Mouse (Mus musculus): Measurements from ENCODE around the gene Adamtsl3.

The Adamtsl3 gene

GRCm38 (mm10) chr7:82360186-82360585, 24.7 kb downstream of the Adamtsl3 start:
- DNase-seq (ENCODE audit: extremely low read depth, low read depth, low spot score) = no peak

- no peak for DNase-seq (ENCODE audit: extremely low read depth, low read depth, low spot score)
Measured at GRCm38 (mm10) chr7:82361127-82361526, 25.6 kb downstream of the Adamtsl3 start.

GRCm38 (mm10) chr7:82364567-82364966, 29.1 kb downstream of the Adamtsl3 start:
- no peak for DNase-seq (ENCODE audit: extremely low read depth, low read depth, low spot score)

- DNase-seq (ENCODE audit: extremely low read depth, low read depth, low spot score) = no peak
Measured at GRCm38 (mm10) chr7:82366056-82366455, 30.6 kb downstream of the Adamtsl3 start.

- no peak for DNase-seq (ENCODE audit: extremely low read depth, low read depth, low spot score)
Measured at GRCm38 (mm10) chr7:82366471-82366870, 31.0 kb downstream of the Adamtsl3 start.

- no peak for DNase-seq (ENCODE audit: extremely low read depth, low read depth, low spot score)
Measured at GRCm38 (mm10) chr7:82368047-82368446, 32.6 kb downstream of the Adamtsl3 start.

- DNase-seq (ENCODE audit: extremely low read depth, low read depth, low spot score) = no peak
Measured at GRCm38 (mm10) chr7:82370132-82370531, 34.6 kb downstream of the Adamtsl3 start.

GRCm38 (mm10) chr7:82371411-82371810, 35.9 kb downstream of the Adamtsl3 start:
- DNase-seq (ENCODE audit: extremely low read depth, low read depth, low spot score) = no peak

- no peak for DNase-seq (ENCODE audit: extremely low read depth, low read depth, low spot score)
Measured at GRCm38 (mm10) chr7:82378311-82378710, 42.8 kb downstream of the Adamtsl3 start.

- no peak for DNase-seq (ENCODE audit: extremely low read depth, low read depth, low spot score)
Measured at GRCm38 (mm10) chr7:82379765-82380164, 44.3 kb downstream of the Adamtsl3 start.

- DNase-seq (ENCODE audit: extremely low read depth, low read depth, low spot score) = no peak
Measured at GRCm38 (mm10) chr7:82382843-82383535, 47.5 kb downstream of the Adamtsl3 start.

GRCm38 (mm10) chr7:82383536-82383848, 48.0 kb downstream of the Adamtsl3 start:
- no peak for DNase-seq (ENCODE audit: extremely low read depth, low read depth, low spot score)

- no peak for DNase-seq (ENCODE audit: extremely low read depth, low read depth, low spot score)
Measured at GRCm38 (mm10) chr7:82387121-82387520, 51.6 kb downstream of the Adamtsl3 start.

- DNase-seq (ENCODE audit: extremely low read depth, low read depth, low spot score) = no peak
Measured at GRCm38 (mm10) chr7:82394435-82395186, 59.1 kb downstream of the Adamtsl3 start.

GRCm38 (mm10) chr7:82395239-82395638, 59.7 kb downstream of the Adamtsl3 start:
- DNase-seq (ENCODE audit: extremely low read depth, low read depth, low spot score) = no peak

GRCm38 (mm10) chr7:82395751-82396512, 60.4 kb downstream of the Adamtsl3 start:
- DNase-seq (ENCODE audit: extremely low read depth, low read depth, low spot score) = no peak

- DNase-seq (ENCODE audit: extremely low read depth, low read depth, low spot score) = no peak
Measured at GRCm38 (mm10) chr7:82396869-82397268, 61.4 kb downstream of the Adamtsl3 start.

GRCm38 (mm10) chr7:82397632-82398031, 62.1 kb downstream of the Adamtsl3 start:
- DNase-seq (ENCODE audit: extremely low read depth, low read depth, low spot score) = no peak

- no peak for DNase-seq (ENCODE audit: extremely low read depth, low read depth, low spot score)
Measured at GRCm38 (mm10) chr7:82405466-82406045, 70.1 kb downstream of the Adamtsl3 start.

- no peak for DNase-seq (ENCODE audit: extremely low read depth, low read depth, low spot score)
Measured at GRCm38 (mm10) chr7:82410966-82411365, 75.5 kb downstream of the Adamtsl3 start.

GRCm38 (mm10) chr7:82416653-82417052, 81.2 kb downstream of the Adamtsl3 start:
- no peak for DNase-seq (ENCODE audit: extremely low read depth, low read depth, low spot score)
